Mouse (Mus musculus) frontal cortex, adult (tissue): ENCODE data around the gene Wscd1.

Source experiments
- ATAC-seq: cut with Nextera tagmentation; 2 replicates; pipeline ENCODE4 v1.9.2; 2017; ENCODE audit warnings: mild to moderate bottlenecking, moderate library complexity, mixed read lengths; ENCODE audit not compliant: low TSS enrichment

Wscd1 gene

DNA sequence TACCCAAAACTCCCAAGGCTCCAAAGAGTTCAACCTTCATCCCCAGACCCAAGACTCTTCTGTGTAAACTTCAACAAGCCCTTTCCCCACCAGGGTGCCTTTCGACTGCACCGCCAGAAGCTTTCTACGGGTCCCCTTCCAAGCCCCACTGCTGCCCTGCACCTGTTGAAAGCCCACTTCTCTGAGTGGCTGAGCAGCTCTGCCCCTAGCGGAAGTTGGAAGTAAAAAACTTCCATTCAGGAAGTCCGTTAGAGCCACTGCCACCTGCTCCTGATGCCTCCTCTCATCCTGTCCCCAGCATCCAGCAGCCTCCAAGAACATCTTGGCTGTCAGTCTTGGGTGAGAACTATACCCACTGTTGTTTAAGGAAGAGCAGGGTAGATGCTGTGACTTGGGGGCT, at the start of gene Wscd1:
Gene Wscd1, plus strand, starts transcription at position 250 of the 400 bp plus-strand sequence.
- no peak for ATAC-seq

- no peak for ATAC-seq
These were observed 21.7 kb upstream of the Wscd1 start for GRCm38 (mm10) chr11:71728066-71728465.

DNA sequence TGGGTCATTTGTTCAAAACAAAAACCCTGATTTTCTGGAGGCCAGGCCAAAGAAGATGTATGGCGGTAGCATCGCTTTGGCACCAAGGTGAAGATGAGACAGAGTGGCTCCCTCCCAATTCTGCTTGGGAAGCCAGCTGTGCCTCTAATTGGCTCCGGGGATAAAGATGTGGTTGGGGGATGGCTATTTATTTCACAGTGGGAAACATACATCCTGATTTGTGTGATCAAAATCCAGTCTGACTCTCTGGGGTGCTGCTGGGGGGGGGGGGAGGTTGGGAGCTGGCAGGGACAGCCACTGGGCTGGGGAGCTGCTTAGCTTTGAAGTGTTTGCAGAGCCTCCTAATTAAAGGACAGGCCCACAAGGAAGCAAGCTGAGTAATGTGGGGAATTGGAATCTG, 20.4 kb upstream of the Wscd1 start:
- ATAC-seq = no peak

DNA sequence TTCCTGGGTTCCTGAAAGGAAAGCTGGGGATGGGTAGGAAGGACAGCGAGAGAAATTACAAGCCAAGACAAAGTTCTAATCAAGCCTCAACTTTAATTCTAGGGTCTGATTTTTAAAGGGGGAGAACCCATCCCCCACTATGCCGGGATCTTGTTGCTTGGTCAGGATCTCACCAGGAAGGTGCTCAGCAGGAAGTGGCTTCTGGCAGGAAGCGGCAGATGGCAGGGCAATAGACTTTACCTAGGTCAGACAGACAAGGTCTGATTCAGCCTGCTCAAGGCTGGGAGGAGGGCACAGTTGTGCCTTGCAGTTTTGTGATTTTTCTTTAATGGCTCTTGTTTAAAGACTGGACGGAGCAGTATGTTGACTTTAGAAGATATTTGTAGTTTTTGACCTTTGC, 15.9 kb upstream of the Wscd1 start:
- ATAC-seq = no peak

DNA sequence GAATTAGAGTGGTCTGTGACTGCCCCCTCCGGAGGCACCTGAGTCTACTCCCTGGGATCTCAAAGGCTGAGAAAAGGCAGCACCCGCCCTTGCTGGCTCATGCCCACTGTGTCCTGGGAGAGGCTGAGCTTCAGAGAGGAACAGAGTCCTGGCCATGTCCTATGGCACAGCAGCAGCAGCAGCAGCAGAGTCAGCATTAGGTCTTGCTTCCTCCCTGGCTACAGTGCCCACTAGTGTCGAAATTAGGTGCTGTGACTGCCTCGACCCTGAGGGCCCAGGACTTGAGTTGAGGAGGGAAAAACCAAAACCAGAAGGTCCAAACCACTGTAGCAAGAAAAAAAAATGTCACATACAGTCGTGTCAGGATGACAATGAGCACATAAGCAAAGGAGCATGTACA, 12.6 kb upstream of the Wscd1 start:
- ATAC-seq = no peak

- no peak for ATAC-seq
These were observed 11.1 kb upstream of the Wscd1 start for GRCm38 (mm10) chr11:71738501-71739045.

DNA sequence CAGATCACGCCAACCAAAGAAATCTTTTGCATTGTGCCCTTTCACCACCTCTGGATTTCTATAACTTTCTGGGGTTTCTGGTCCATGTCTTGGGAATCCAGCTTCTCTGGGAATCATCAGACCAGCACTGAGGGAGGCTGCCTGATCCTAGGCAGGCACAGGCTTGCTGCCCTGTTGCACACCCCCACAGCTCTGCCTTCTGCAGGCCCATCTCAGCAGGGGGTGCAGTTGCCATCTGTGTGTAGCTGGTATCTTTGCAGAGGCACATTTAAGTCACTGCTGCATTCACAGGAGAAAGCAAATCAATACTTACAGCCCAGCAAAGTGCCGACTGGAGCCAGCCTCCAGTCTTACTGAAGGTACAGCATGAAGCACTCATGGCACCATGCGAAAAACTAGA, 3.8 kb upstream of the Wscd1 start:
- peak; percentile 79 for ATAC-seq

DNA sequence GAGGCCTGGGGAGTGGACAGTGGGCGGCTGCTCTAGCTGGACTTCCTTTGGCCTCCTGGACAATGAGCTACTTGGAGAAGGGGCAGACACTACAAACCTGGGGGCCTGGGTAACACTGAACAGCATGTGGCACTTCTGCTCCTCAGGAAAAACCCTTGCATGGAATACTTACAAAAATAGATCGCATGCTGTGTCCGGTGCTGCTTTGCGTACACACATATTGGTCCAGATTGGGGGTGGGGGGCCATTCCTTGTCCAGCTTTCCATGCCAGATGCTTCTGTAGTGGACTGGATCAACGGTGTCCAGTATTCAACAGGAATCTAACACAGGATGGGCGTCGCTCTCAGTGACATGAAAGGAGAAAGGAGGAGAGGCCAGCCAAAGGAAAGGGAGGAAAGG, 2.0 kb upstream of the Wscd1 start:
- no peak for ATAC-seq

- ATAC-seq = peak; percentile 84
These were observed 934 bp downstream of the Wscd1 start for GRCm38 (mm10) chr11:71750534-71751173.

DNA sequence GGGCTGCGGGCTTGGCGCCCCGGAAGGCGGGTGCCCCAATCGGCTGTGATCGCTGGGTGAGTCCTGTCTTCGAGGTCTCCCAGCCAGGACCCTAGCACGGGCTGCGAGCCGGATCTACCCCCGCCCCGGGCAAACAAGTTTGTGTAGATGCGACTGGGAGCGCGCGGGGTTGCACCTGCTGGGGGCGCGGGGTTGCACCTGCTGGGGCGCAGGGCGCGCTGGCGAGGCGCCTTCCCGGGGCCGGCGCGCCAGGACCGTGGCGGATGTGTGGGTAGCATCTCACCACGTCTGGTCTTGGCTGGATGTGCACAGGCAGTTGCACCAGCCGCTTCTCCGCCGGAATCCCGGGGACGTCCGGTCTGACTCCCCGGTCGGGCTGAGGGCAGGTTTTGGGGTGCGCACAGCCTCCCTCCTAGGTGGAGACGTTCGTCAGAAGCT, 1.5 kb downstream of the Wscd1 start:
- ATAC-seq = peak; percentile 12; the same call in 1 of the 2 replicates

DNA sequence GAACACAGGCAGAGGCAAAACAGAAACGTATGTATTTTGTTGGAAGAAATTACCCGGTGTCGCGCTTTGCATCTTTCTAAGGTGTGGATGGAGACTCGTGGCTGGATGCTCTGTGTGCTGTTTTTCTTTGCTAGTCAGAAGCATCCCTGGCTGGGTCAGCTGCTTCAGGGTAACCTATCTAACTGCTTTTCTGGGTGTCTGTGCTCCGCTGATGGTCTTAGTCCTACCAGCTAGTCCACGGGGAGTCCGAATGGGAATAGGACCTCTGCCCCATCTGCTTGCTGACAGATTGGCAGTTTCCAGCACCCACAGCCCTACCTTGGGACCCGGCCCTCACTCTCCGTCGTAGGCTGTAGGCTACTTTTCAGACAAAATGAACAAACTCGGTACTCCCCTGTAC, 2.0 kb downstream of the Wscd1 start:
- ATAC-seq = no peak

DNA sequence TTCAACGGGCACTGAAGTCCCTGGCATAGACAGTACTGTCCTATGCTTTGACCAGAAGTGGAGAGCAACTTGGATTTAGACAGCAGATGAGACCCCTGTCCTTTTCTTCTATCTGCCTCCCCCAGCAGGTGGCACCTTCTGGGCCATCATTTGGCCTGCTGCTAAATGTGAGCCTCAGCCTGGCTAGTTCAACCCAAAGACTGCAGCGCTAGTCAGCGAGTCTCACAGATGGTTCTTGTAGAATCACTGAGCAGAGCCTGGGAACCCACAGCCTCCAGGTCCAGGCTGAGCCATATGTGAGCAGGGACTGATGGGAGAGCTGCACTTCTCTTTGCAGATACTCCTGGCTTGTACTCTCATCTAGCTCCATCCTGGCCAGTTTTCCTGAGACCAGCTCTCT, 2.9 kb downstream of the Wscd1 start:
- ATAC-seq = no peak

DNA sequence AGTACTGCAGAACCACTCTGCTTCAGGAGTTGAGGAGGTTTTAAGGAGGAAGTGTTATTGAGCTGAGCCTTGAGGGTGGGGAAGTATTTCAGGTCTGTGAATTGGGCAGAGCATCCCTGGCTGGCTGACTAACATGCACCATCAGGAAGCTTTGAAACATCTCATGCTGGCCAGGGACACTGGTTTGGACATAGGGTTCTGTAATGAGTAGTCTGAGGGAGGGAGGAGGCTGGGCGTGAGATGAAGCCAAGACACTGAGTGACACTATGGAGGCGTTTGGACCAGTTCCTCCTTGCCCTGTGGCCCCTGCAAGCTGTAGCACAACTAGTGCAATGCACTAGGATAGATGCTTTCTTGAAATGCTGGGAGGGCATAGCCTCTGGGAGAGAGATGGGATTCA, 5.4 kb downstream of the Wscd1 start:
- no peak for ATAC-seq

- no peak for ATAC-seq
These were observed 6.6 kb downstream of the Wscd1 start for GRCm38 (mm10) chr11:71756325-71756724.

DNA sequence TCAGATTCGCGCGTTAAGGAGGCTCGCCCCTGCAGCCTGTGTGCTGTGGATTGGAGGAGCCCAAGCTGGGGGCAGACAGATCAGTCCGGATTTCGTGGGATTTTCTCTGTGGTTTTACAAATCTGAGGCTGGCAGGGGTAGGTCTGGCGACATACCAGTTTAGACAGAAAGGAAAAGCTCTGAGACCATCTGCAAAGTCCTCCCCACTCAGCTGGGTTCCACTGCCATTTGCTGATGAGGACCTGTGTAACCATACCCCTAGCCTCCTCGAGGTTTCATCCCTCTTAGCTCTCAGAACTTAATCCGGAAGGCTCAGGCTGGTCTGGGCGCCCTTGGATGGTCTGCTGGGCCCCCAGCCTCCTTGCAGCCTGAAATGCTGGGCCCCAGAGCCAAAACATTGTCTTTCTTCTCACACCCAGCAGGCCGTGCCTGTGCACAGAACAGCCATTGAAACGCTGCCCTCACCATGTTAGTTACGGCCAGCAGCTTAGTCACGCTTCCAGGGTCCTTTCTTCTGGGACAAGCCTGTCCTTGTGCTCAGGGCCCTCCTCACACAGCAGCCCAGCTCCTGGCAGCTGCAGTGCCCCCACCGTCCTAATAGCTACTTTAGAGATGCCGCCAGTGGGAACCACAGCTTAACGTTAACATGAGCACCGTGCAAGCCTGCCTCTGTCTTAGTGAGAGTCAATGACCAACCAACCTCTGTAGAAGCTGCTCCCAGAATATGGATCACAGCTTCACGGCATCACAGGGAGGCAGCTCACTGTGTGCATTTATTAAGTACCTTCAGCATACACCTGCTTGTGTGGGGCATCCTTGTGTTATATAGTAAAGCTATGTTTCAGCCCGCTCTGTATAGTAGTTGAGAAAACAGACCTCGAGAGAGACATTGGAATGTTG, 8.7 kb downstream of the Wscd1 start:
- ATAC-seq = peak; percentile 76

GRCm38 (mm10) chr11:71760991-71761390, 11.3 kb downstream of the Wscd1 start:
- no peak for ATAC-seq

- 0 out of 2 replicates have a peak, but pooled peaks have one; percentile 53 for ATAC-seq
These were observed 13.4 kb downstream of the Wscd1 start for GRCm38 (mm10) chr11:71763154-71763553.

DNA sequence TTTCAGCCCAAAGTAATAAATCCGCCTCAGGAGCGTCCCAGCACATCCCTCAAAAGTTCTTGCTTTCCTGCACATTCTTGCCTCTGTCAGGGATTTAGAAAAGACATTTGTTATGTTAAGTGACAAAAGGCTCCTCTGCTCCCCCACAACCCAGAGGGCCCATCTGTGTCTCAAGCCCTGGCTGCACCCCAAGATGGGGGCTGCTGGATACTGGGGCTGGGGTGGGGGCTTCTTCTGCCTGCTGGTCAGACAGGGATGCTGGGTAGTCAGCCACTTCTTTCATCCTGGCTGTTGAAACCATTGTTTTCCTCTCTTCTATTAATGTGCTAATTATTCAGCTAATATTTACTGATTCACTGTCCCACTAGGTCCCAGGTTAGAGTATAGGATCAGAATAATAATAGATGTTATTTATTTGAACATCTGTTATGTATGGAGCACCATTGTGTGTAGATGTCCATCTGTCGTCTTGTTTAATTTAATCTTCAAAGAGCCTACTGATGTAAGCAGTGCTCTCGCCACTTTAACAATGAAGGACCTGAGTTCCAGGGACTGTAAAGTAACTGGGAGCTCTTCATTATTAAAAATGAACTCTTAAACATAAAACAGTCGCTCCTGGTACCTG, 14.0 kb downstream of the Wscd1 start:
- no peak for ATAC-seq

- no peak for ATAC-seq
These were observed 15.0 kb downstream of the Wscd1 start for GRCm38 (mm10) chr11:71764743-71765142.

DNA sequence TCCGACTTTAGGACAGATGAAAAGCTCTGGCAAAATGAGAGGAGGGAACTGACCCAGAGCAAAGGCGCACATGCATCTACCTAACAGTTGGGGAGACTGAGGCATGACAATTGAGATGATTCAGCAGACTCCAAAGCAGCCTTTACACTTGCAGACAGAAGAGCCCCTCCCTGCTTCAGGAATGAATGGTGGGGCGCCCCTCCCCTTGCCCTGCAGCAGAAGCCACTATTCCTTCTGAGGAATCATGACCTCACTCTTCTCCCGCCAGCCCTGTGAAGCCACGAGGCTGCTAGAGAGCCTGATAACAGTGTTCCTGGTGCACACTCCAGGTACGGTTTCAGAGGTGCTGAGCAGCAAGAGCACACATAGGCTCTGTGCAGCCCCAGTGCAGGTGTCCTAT, 15.6 kb downstream of the Wscd1 start:
- ATAC-seq = no peak

GRCm38 (mm10) chr11:71766380-71766779, 16.7 kb downstream of the Wscd1 start:
- ATAC-seq = no peak

DNA sequence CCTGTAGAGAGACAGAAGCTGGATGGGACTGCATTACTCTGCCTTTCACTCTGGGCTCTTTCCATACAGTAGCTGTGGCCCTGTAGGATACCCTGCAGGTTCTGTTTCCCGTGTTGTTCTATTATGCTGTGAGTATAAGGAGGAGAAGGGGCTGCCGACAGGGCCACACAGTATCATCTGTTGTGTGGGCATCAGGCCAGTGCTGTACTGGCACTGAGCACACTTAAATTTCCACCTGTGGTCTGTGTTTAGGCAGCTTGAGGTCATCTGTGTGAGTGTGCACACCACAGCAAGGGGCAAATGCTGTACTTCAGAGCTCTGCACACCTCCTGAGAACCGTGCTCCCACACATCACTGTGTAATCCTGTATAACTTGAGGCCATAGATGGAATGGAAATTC, 18.0 kb downstream of the Wscd1 start:
- no peak for ATAC-seq
